Mouse (Mus musculus) olfactory bulb, adult 2 months (tissue): Measurements from ENCODE around the gene Ptgfrn. TPM values are rescaled to one million over a fixed set of nuclear protein-coding genes. Genes with fewer than 3 reads are reported as not detected.

Experiments
- H3K27ac ChIP-seq: fragments of 200-500 bp; 2 replicates; pipeline ENCODE4 v1.5.1; 2012; ENCODE audit warnings: low read depth, low read length; ENCODE audit not compliant: insufficient read depth
- H3K4me1 ChIP-seq: fragments of 200-500 bp; 2 replicates; pipeline ENCODE4 v1.6.1; 2012; ENCODE audit warnings: low read length; ENCODE audit not compliant: control insufficient read depth, insufficient read depth
- H3K4me3 ChIP-seq: fragments of 200-500 bp; 2 replicates; pipeline ENCODE4 v1.5.1; 2012; ENCODE audit warnings: mild to moderate bottlenecking, low read depth, low read length, moderate library complexity; ENCODE audit not compliant: insufficient read depth
- CTCF ChIP-seq: fragments of 200-500 bp; IDR thresholded peaks from 2 replicates; pipeline ENCODE4 v1.5.1; 2012; ENCODE audit warnings: low read depth, mild to moderate bottlenecking, low read length, moderate library complexity; ENCODE audit not compliant: insufficient read depth
- POLR2A ChIP-seq: fragments of 200-500 bp; IDR thresholded peaks from 2 replicates; pipeline ENCODE4 v1.6.1; 2012; ENCODE audit warnings: mild to moderate bottlenecking, low read depth, low read length, moderate library complexity; ENCODE audit not compliant: insufficient read depth
- WGBS: fragments of 180-500 bp; shearing (Covaris S2); methylation state at CpG from one replicate; pipeline ENCODE4 v1.1.7; 2018; 5-methylcytosine and 5-hydroxymethylcytosine counted together
- polyA plus RNA-seq: library from polyadenylated mRNA; stranded (reverse); fragments of >200 nt; gene quantifications from 2 replicates; pipeline ENCODE4 v1.2.4, GENCODE M21; 2012; ENCODE audit warnings: low replicate concordance; ENCODE audit not compliant: missing spikeins, insufficient read depth, insufficient read length

Gene Ptgfrn
- polyA plus RNA-seq, 1 experiment, result not detected

DNA sequence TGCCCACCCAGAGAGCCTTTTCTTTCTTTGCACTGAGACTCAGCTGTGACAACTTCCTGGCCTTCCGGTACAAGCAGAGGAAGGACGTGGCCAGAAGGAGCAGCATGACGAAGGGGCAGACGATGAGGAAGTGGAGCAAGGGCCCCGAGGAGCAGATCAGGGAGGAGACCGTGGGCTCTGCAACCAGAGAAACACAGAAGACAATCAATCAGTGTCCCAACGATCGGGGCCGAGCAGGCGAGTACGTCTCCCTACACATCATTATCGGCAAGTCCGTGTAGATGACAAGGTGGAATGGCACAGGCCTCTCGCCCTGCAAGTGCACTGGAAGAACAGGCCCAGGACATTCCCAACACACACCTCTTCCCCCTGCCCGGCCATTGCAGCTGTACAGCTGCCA is 116.4 kb downstream of the Ptgfrn start:
- WGBS, result 81% methylated on average over 15 of the region's 15 CpGs
- no peak overlapping the region for H3K27ac ChIP-seq

DNA sequence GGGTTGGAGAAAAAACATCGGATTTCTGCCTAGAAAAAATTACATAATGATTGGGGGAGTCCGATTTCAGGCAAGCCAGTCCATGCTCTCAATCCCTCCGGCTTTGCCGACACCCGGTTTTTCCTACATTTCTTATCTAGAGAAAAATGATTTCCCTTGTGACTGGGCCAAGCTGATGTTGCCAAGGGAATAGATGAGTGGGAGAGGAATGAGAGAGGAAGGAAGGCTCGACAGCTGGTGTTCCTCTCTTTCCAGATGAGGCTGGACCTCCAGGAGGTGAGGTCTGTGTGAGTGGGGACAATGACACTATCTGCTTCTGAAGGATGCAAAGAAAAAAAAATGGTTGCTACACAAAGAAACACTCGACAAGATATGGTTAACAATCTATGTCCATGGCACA is 116.9 kb downstream of the Ptgfrn start:
- WGBS, result 91% methylated on average over 7 of the region's 7 CpGs
- TF ChIP-seq CTCF (no peak), POLR2A (no peak)

More for the DNA sequence above, 116.4 kb downstream of the Ptgfrn start:
- Histone ChIP-seq H3K4me1 (peaks cover 14% of the 10 kb centered on the region), H3K4me3 (no peak overlapping the region)
- TF ChIP-seq CTCF, result no peak
- no peak for TF ChIP-seq POLR2A

More for the DNA sequence above, 116.9 kb downstream of the Ptgfrn start:
- Histone ChIP-seq H3K4me3 (no peak overlapping the region), H3K4me1 (peaks cover 14% of the 10 kb centered on the region), H3K27ac (no peak overlapping the region)

Other genes starting within 250 kb of the Ptgfrn start
- not detected in 2 replicates for gene Trim45, start 188.1 kb downstream of the Ptgfrn start, polyA plus RNA-seq
- not detected in 2 replicates for gene Ttf2, start 140.6 kb downstream of the Ptgfrn start, polyA plus RNA-seq
- gene Cd101, start 80.7 kb downstream of the Ptgfrn start, polyA plus RNA-seq, result not detected in 2 replicates
- gene Cd2, start 177.7 kb upstream of the Ptgfrn start, polyA plus RNA-seq, result not detected in 2 replicates